Mouse (Mus musculus) heart, postnatal 14 days (tissue): ENCODE measurements at regions not wholly inside any gene's neighbourhood (a gene's known extent, or its start where the extent isn't known, plus 50 kb on each side); places are given as distances from the start of the nearest gene placed in this dataset.

Experiments
- DNase-seq, 2 experiments: peaks; one replicate each; pipeline ENCODE4 v3.0.0; 2021 to 2022
- intact Hi-C: fragments of 180-260 bp; cut with DNase I; formaldehyde crosslinking; loops from one replicate; pipeline ENCODE4 v1.15.1; 2025

- intact Hi-C loops, result no loop called here
- no peak for DNase-seq
These were observed 89.9 kb upstream of the Spin1 start for GRCm38 (mm10) chr13:51010736-51011135.

GRCm38 (mm10) chr13:51016209-51016608, 84.5 kb upstream of the Spin1 start:
- DNase-seq, result no peak
- intact Hi-C loops, result no loop called here

- intact Hi-C loops, result no loop called here
These were observed 83.5 kb upstream of the Spin1 start for GRCm38 (mm10) chr13:51016956-51017703.

GRCm38 (mm10) chr13:51017727-51018321, 82.9 kb upstream of the Spin1 start:
- DNase-seq, result peak in 1 of 2 experiments; percentile 52
- intact Hi-C loops, result no loop called here

More at GRCm38 (mm10) chr13:51016956-51017703, 83.5 kb upstream of the Spin1 start:
- DNase-seq, result no peak

- intact Hi-C loops, result no loop called here
- DNase-seq, result no peak
These were observed 82.3 kb upstream of the Spin1 start for GRCm38 (mm10) chr13:51018366-51018765.

GRCm38 (mm10) chr13:51022401-51023250, 78.1 kb upstream of the Spin1 start:
- peak; percentile 19 to 61 for DNase-seq
- intact Hi-C loops, result no loop called here

GRCm38 (mm10) chr13:51023271-51023670, 77.4 kb upstream of the Spin1 start:
- DNase-seq, result no peak
- intact Hi-C loops, result no loop called here

GRCm38 (mm10) chr13:51026311-51026918, 74.3 kb upstream of the Spin1 start:
- intact Hi-C loops, result no loop called here
- no peak for DNase-seq

GRCm38 (mm10) chr13:51037850-51038450, 62.7 kb upstream of the Spin1 start:
- DNase-seq, result peak; percentile 13 to 21
- intact Hi-C loops, result no loop called here

- intact Hi-C loops, result no loop called here
- DNase-seq, result peak; percentile 19 to 32
These were observed 61.7 kb upstream of the Spin1 start for GRCm38 (mm10) chr13:51038955-51039354.

GRCm38 (mm10) chr13:51041121-51041520, 59.6 kb upstream of the Spin1 start:
- intact Hi-C loops, result no loop called here
- DNase-seq, result no peak

GRCm38 (mm10) chr13:51042881-51043402, 57.7 kb upstream of the Spin1 start:
- no peak for DNase-seq
- intact Hi-C loops, result no loop called here
